Mouse (Mus musculus) embryonic fibroblast, embryonic 13.5 days (primary cell): ENCODE results near the gene Tmeff1.

Experiments
- CTCF ChIP-seq: IDR thresholded peaks from 2 replicates; pipeline ENCODE4 v1.5.1; 2011; ENCODE audit warnings: mild to moderate bottlenecking, control low read depth, low read length, moderate library complexity, borderline replicate concordance; ENCODE audit not compliant: insufficient read depth
- POLR2A ChIP-seq: IDR thresholded peaks from 2 replicates; pipeline ENCODE4 v1.6.1; 2011; ENCODE audit warnings: low read depth, mild to moderate bottlenecking, control low read depth, low read length, moderate library complexity

GRCm38 (mm10) chr4:48592328-48592727, 7.4 kb downstream of the Tmeff1 start:
- TF ChIP-seq CTCF (no peak), POLR2A (no peak)
